Mouse (Mus musculus) 3T3-L1 (cell line): ENCODE data around the gene 1700012A03Rik.

Experiments
- DNase-seq: peaks from one replicate; pipeline ENCODE4 v3.0.0-alpha.2; 2015; ENCODE audit warnings: low read depth, low spot score

1700012A03Rik gene

DNA sequence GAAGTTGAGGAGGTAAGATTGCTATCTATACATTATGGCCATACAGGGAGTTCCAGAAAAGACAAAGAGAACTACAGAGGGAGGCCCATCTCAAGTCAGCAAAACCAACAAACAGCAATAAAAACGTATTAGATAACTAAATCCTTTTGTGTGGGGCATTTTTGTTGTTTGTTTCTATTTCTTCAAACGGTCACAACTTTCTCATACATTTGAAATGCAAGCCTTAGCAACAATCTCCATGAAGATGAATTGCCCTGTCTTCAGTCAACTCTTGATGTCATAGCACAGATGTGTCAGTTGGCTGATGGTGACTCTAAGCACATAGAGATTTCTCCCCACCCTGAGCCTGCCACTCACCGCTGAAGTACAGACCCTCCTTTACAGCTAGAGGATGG lies at the start of gene 1700012A03Rik:
Gene 1700012A03Rik, plus strand, starts transcription at position 296 of the 395 bp plus-strand sequence.
- no peak for DNase-seq

- no peak for DNase-seq
Observed at GRCm38 (mm10) chr6:32004228-32004627, 45.8 kb upstream of the 1700012A03Rik start.

- no peak for DNase-seq
Observed at GRCm38 (mm10) chr6:32005914-32006313, 44.1 kb upstream of the 1700012A03Rik start.

- DNase-seq: no peak
Observed at GRCm38 (mm10) chr6:32006382-32006781, 43.7 kb upstream of the 1700012A03Rik start.

DNA sequence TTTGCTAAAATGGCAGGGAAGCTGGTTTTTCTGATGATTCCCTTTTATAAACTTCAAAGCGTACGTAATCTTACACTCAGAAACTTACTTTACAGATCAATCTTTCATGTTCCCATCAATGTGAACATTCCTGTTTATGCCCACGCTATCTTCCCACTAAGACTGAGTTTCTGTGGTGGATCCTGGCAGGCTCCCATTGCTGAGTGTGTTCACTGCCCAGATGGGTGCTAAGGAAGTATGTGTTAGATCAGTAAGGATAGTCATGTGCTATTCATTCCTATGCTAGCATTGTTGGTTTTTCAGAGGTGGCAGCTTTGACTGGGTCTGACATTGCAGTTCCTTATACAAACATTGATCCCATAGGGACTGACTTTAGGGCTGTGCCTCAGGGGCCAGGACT lies 42.7 kb upstream of the 1700012A03Rik start:
- DNase-seq: no peak

GRCm38 (mm10) chr6:32016841-32017240 lies 33.2 kb upstream of the 1700012A03Rik start:
- DNase-seq: no peak

DNA sequence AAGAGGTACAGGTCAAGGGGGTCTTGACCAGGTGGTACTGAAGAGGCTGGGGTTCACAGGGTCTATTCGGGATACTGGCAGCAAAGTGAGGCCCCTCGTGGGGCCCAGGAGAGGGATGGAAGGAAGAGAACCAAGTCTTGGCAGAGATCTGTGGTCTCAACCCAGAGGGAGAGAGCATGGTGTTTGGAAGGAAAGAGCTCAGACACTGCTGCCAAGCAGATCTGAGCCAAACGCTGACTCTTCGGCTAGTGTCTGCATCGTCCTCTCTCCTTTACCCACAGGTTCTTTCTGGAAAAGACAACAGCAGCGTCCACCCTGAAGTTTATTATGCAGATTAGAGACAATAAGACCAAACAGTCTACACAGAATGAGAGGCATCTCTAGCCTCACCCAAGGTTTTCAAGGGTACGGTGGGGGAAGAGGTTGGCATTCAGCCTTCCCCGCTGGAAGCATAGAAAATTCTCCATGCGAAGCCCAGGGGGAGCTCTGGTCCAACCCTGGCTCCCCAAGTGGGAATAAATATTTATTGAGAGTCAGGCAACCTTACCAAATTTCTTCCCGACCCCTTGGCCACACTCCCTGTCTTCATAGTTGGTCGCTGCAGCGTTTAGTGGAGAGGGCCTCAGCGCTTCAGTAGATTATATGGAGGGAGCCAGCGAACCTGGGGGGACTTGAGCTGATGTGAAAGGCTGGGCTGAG lies 32.5 kb upstream of the 1700012A03Rik start:
- no peak for DNase-seq

GRCm38 (mm10) chr6:32018105-32018446 lies 32.0 kb upstream of the 1700012A03Rik start:
- no peak for DNase-seq

DNA sequence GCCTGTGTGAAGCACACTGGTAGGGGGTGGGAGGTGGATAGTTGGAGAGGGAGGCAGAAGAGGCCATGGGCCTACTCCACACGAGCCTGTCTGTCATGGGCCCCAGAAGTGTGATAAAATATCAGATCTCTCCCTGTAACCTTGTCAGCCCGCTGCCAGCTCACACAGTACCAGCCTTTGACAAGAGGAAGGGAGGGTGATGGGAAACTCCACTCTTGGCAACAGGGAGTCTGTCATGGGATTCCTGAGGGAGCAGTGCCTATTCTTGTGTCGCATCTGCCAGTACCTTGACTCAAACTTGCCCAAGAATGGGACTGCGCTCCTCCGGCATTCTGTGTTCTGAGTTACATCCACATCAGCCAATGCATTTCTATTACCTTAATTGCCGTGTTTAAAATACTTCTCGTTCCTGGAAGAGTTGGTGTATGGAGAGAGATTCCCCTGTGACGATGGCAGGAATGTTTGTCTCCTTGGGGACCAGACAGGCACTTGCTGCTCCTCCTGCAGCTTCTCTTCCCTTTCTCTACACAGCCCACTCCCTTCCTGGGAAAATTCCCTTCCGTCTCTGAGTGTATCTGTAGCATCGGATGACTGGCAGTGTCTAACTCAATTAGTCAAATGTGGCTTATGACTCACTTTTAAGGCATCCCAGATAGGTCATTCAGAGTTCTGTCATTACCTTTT lies 28.1 kb upstream of the 1700012A03Rik start:
- DNase-seq: no peak

GRCm38 (mm10) chr6:32022537-32022869 lies 27.5 kb upstream of the 1700012A03Rik start:
- no peak for DNase-seq

GRCm38 (mm10) chr6:32028228-32029009 lies 21.6 kb upstream of the 1700012A03Rik start:
- no peak for DNase-seq

DNA sequence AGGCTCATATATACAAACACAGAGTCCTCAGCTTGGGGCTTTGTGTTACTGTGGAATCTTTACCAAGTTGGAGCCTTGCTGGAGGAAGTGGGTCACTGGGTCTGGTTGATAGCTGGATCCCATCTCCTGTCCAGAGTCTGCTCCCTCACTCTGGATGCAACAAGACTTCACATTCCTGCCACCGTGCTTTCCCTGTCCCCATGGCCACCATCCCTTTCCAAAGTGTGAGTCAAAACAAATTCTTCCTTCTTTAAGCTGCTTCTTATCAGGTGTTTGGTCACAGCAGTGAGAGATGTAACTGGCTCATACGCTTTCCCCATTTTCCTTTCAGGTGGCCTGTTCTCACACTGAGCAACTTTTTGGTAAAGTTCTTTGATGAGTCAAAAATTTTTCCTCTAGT lies 15.8 kb upstream of the 1700012A03Rik start:
- DNase-seq: no peak

DNA sequence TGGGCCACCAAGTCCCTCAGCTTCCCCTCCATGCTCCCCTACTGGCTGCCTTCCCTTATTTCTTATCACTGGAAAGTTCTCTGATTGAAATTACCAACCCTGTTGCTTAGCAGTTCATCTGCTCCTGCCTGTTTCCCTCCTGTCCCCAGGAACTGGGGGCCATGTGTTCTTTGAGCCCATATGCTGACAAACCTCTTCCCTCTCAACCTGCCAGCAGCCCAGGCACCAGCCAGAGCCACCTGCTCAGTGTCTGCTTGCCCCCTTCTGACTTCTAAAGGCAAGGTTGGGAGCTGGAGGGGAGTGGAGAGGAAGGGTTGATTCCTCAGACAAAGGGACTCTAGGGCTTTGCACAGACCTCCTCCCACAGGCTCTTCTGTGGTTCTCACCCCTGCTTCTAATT lies 4.7 kb upstream of the 1700012A03Rik start:
- DNase-seq: no peak

DNA sequence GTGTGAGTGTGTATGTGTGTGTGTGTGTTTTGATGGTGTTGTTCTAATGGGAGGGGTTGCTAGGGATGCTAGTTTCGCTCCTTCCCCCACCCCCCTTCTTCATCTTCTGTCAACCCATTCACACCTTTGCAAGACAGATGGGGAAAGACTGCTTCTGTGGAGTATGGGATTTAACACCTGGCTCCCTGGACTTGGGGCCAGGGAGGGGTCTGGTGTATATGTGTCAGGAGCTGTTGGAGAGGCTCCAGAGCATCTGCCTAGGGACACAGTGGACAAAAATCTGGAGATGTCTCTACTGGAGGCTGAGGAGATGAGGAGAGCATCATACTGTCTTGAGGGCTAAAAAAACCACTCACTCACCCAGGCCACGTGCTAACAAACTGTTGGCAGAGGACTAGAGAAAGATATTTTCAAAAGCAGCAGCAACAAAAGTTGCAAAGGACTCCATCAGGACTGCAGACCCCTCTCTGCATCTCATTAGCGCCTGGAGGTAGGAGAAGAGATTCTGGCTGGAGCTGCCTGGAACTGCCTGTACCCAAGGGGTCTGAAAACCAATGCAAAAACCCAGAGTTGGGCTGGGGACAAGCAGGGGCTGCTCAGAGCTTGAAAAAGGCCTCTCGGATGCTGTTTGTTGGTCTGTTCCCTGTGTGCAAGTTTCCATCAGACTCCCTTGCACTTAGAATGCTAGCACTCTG lies 643 bp upstream of the 1700012A03Rik start:
- no peak for DNase-seq

DNA sequence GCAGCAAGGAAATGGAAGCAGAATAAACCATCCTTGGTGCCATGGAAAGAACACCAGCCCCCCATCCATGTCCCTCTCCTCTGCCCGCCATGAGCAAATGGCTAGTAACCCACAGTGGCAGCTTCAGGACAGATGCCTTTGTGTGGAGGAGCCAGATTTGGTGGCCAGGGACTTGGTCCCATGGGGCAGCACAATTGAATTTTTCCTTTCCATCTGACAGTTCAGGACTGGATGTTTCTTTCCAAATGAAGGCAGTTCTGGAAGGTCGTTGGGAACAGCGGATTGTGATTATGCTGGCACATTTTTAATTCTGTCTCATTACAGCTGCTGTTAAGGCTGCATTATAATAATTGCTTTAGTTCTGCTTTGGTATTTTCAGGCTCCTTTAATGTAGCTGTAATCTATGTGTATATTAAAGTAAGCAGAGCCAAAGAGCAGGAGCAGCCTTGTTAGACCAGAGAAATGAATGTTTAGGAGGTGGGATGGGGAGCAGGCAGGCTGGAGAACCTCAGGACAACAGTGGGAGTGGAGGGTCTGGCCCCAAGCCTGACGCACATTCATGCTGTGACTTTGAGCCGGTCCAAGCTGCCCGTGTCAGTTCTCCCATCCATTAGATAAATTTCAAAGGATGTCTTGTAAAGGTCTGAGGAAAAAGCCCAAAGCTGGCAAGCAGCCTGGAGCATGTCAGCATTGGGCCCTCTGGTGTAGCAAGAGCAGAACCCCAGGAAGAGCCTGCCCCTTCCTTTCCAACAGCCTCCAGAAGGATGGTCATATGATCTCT lies 2.3 kb downstream of the 1700012A03Rik start:
- no peak for DNase-seq

- DNase-seq: no peak
Observed at GRCm38 (mm10) chr6:32056525-32056924, 6.5 kb downstream of the 1700012A03Rik start.

GRCm38 (mm10) chr6:32058571-32058970 lies 8.5 kb downstream of the 1700012A03Rik start:
- no peak for DNase-seq

- DNase-seq: no peak
Observed at GRCm38 (mm10) chr6:32060641-32061040, 10.6 kb downstream of the 1700012A03Rik start.

DNA sequence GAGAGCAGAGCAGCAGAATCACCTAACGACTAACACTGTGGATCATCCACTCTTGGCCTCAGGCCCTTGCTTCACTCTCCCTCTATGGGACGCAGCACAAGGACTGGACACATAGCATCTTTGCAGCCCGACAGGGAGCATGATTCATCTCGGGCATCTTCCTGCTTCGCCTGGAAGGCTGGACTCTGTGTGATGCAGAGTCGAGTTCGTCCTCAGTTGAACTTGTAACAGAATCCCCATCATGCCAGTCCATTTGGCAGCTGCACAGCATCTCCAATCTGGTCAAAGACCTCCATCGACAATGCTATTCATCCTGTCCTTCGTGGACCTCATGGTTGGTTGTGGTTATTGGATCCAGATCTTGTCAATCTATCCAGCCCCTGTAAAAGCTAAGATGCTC lies 11.2 kb downstream of the 1700012A03Rik start:
- DNase-seq: no peak

DNA sequence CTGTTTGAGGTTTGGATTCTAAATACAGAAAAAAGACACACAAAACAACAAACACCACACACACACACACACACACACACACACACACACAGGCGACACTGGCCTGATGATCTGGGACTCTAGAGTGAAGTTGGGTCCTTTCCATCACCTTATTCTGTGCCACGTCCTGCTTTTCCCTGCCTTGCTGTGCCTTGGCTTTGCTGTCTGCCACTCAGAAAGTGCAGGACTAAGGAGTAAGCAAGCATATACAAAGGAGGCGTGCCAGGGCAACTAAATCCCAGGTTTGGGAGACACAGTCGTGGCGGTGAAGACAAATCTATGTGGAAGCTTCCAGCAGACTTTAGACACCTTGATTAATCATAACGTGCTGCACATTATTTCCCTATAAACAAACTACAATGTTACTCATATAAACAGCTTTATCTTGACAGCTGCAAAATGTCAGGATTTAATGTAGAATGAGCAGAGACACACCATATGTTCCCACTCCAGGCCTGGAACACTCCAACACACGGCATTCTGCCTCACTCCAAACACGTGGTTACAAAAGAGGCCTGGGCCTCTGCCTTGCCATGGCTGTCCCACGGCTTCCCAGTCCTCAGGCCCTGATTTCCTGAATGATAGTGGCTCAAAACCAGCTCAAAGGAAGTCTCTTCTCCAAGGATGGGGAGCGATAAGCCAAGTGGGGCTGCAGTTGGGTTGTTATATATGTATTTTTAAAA lies 15.9 kb downstream of the 1700012A03Rik start:
- DNase-seq: no peak

- DNase-seq: no peak
Observed at GRCm38 (mm10) chr6:32072161-32072560, 22.1 kb downstream of the 1700012A03Rik start.
